Mouse (Mus musculus) intestine, embryonic 16.5 days (tissue): ENCODE measurements around the gene Gtpbp1. TPM values are rescaled to one million over a fixed set of nuclear protein-coding genes. Genes with fewer than 3 reads are reported as not detected.
A peak's percentile ranks its signal among the peaks of the same experiment; 100 is the strongest.

ENCODE experiments used
- ATAC-seq: fragments of 200-750 bp; cut with Nextera tagmentation; 2 replicates; pipeline ENCODE4 v1.8.0; 2017; ENCODE audit warnings: moderate TSS enrichment, moderate library complexity
- H3K27ac ChIP-seq: fragments of 300-500 bp; sonication (generic); 2 replicates; pipeline ENCODE4 v1.5.1; 2014; ENCODE audit warnings: mild to moderate bottlenecking, low read length
- H3K27me3 ChIP-seq: fragments of 300-500 bp; sonication (generic); replicated peaks from 2 replicates; pipeline ENCODE4 v1.6.1; 2014; ENCODE audit warnings: low read length, control low read depth, mixed read lengths; ENCODE audit not compliant: control insufficient read depth, insufficient read depth
- H3K36me3 ChIP-seq: fragments of 300-500 bp; sonication (generic); 2 replicates; pipeline ENCODE4 v1.6.1; 2014; ENCODE audit warnings: low read length, control low read depth; ENCODE audit not compliant: control insufficient read depth, insufficient read depth
- H3K4me1 ChIP-seq: fragments of 300-500 bp; sonication (generic); 2 replicates; pipeline ENCODE4 v1.6.1; 2014; ENCODE audit warnings: low read length, control low read depth, mixed read lengths; ENCODE audit not compliant: control insufficient read depth, insufficient read depth
- H3K4me2 ChIP-seq: fragments of 300-500 bp; sonication (generic); 2 replicates; pipeline ENCODE4 v1.6.1; 2014; ENCODE audit warnings: low read depth, low read length, control low read depth
- H3K4me3 ChIP-seq: fragments of 300-500 bp; sonication (generic); 2 replicates; pipeline ENCODE4 v1.5.1; 2014; ENCODE audit warnings: mild to moderate bottlenecking, low read length
- H3K9ac ChIP-seq: fragments of 300-500 bp; sonication (generic); 2 replicates; pipeline ENCODE4 v1.6.1; 2014; ENCODE audit warnings: low read depth, low read length
- H3K9me3 ChIP-seq: fragments of 300-500 bp; sonication (generic); 2 replicates; pipeline ENCODE4 v1.6.1; 2016; ENCODE audit warnings: low read length, control low read depth; ENCODE audit not compliant: control insufficient read depth
- WGBS: fragments of 180-500 bp; shearing (Covaris S2); extraction: QIAGEN DNeasy Blood & Tissue Kit; methylation state at CpG from one replicate; pipeline ENCODE4 v1.1.7; 2014; 5-methylcytosine and 5-hydroxymethylcytosine counted together
- polyA plus RNA-seq: library from polyadenylated mRNA; unstranded; fragments of >200 nt; fragmentation: Nextera tagmentation; extraction: Ambion mirVana; gene quantifications from 2 replicates; pipeline ENCODE4 v1.2.1, GENCODE M21; 2015

Gtpbp1 gene
- polyA plus RNA-seq, 1 experiment from 2014 or later: 25.3 TPM

DNA sequence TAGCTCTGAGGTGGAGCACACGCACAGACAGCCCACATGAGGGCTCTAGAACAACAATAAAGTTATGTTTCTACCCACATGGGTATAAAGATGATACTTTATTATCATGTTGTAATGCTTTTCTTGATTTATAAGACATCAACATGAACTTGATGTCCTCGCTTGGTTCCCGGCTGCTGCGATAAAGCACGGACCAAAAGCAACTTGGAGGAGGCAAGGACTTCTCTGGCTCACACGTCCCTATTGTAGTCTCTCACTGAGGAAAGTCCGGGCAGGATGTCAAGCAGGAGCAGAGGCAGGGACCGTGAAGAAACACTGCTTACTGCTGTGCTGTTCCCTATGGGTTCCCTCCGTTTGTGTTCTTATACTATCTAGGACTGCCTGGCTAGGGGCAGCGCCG is 53.4 kb downstream of the Gtpbp1 start:
- WGBS: 95% methylated on average over 11 of the region's 11 CpGs
- no peak for ATAC-seq
- Histone ChIP-seq H3K9me3 (no peaks in the 10 kb centered on the region; the same call in 1 of the 2 replicates), H3K4me3 (no peak overlapping the region), H3K9ac (no peak overlapping the region), H3K4me1 (peaks cover 12% of the 10 kb centered on the region), H3K36me3 (no peaks in the 10 kb centered on the region), H3K27me3 (no peaks in the 10 kb centered on the region), H3K4me2 (no peak overlapping the region), H3K27ac (no peak overlapping the region)

DNA sequence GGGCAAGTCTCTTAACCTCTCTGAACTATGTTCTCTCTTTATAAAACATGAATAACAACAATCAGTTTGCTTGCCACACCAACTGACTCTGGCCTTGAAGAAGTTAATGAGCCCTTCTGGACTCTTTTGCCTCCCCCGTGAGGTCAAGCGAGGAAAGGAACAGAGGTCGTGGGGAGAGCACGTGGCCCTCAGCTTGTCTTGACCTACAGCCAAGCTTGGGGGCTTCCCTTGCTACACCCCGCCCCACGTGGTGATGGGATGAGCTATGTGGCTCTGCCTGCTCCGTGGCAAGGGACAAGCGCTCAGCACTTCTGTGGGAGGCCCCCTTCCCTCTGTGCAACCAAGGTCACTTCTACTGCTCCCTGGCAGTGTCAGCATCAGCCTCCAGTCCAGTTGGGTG is 54.1 kb downstream of the Gtpbp1 start:
- no peaks in the 10 kb centered on the region; the same call in 1 of the 2 replicates for H3K9me3 ChIP-seq
- no peak overlapping the region for H3K27ac ChIP-seq
- H3K27me3 ChIP-seq: no peaks in the 10 kb centered on the region
- WGBS: 67% methylated on average over 8 of the region's 8 CpGs
- no peaks in the 10 kb centered on the region for H3K36me3 ChIP-seq
- H3K4me2 ChIP-seq: no peak overlapping the region
- ATAC-seq: no peak
- H3K4me1 ChIP-seq: peaks cover 12% of the 10 kb centered on the region
- no peak overlapping the region for H3K9ac ChIP-seq
- no peak overlapping the region for H3K4me3 ChIP-seq

DNA sequence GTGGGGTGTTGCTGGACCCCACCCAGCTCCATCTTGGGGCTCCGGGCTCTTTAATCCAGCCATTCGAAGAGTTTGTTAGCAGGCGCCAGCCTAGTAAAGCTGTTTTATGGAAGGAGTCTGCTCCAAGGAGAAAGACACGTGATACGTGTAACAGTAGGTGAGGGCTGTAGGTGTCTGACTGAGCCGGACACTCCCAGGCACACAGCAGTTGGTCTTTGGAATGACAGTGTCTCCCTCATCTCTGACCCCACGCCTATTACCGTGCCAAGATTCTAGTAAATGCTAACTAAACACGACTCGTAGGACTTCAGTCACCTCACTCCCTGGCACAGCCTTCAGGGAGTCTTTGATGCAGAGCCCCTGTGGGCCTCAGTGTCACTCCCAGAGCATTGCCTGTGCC is 54.7 kb downstream of the Gtpbp1 start:
- WGBS: 80% methylated on average over 10 of the region's 10 CpGs
- H3K27ac ChIP-seq: no peak overlapping the region
- no peak for ATAC-seq
- no peaks in the 10 kb centered on the region for H3K27me3 ChIP-seq
- no peaks in the 10 kb centered on the region; the same call in 1 of the 2 replicates for H3K9me3 ChIP-seq
- H3K4me2 ChIP-seq: no peak overlapping the region
- H3K4me3 ChIP-seq: no peak overlapping the region
- no peak overlapping the region for H3K9ac ChIP-seq
- H3K4me1 ChIP-seq: peaks cover 12% of the 10 kb centered on the region
- H3K36me3 ChIP-seq: no peaks in the 10 kb centered on the region

DNA sequence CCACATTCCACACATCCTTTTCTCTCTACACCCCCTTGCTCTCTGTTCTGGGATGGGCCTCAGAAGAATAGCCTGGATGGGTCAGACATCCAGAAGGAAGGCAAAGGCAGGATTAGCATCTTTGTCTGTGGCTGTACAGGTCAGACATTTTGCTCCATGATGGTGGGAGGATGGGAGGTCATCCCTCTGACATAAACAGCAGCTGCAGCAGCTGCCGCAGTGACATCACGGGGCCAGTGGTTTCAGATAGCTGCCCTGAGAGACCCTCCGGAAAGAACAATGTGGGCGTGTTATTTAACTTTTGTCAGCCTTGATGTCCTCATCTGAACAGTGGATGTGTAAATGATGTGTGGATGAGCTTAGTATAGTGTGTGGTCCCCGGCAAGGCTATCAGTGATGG is 55.2 kb downstream of the Gtpbp1 start:
- H3K4me1 ChIP-seq: peaks cover 9% of the 10 kb centered on the region
- no peak overlapping the region for H3K4me3 ChIP-seq
- no peaks in the 10 kb centered on the region; the same call in 1 of the 2 replicates for H3K9me3 ChIP-seq
- no peaks in the 10 kb centered on the region for H3K27me3 ChIP-seq
- H3K9ac ChIP-seq: no peak overlapping the region
- ATAC-seq: no peak
- H3K4me2 ChIP-seq: no peak overlapping the region
- WGBS: 88% methylated on average over 5 of the region's 5 CpGs
- H3K27ac ChIP-seq: no peak overlapping the region
- H3K36me3 ChIP-seq: no peaks in the 10 kb centered on the region

DNA sequence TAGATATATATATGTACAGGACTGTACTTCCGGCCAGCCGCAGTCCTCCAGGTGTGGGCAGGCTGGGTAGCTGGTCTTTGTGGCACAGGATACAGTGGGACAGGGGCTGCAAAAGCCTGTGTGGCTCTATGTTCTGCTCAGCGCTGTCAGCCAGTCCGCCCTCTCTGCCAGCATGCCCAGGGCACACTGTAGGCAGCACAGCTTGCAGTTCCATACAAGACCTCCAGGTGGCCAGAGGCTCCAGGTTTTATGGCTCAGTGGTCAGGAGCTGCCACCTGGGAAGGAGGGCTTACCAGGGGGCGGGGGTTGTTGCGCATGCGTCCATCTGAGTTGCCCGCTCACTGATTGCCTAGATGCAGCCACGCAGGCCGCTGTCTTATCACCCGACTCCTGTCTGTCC is 57.4 kb downstream of the Gtpbp1 start:
- WGBS: 54% methylated on average over 11 of the region's 11 CpGs
- ATAC-seq: 0 out of 2 replicates have a peak, but pooled peaks have one; percentile 8
- no peaks in the 10 kb centered on the region; the same call in 1 of the 2 replicates for H3K9me3 ChIP-seq
- no peak overlapping the region for H3K4me3 ChIP-seq
- H3K27ac ChIP-seq: no peak overlapping the region
- H3K9ac ChIP-seq: no peak overlapping the region
- H3K36me3 ChIP-seq: no peaks in the 10 kb centered on the region
- H3K4me2 ChIP-seq: no peak overlapping the region
- no peaks in the 10 kb centered on the region for H3K27me3 ChIP-seq
- no peaks in the 10 kb centered on the region for H3K4me1 ChIP-seq

DNA sequence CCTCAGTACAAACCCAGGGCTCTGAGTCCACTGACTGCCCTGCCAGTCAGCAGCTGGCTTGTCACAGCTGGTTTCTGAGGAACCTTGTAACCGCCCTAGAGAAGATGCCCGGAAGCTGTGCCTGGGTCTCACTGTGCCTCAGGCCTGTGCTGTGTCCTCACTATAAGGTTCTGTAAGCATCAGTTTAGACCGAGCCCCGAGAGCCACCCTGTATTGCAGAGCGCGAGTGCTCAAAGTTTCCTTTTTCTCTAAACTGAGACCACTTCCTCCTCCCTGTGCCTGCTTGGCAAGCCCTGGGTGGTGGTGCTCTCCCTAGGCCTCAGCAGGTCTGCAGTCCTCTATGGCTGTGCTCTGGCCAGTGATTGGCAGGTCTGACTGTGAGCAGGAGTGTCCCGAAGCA is 58.5 kb downstream of the Gtpbp1 start:
- 88% methylated on average over 7 of the region's 7 CpGs for WGBS
- Histone ChIP-seq H3K27me3 (no peaks in the 10 kb centered on the region), H3K4me3 (no peak overlapping the region), H3K9me3 (no peaks in the 10 kb centered on the region; the same call in 1 of the 2 replicates), H3K4me2 (no peak overlapping the region), H3K36me3 (no peaks in the 10 kb centered on the region), H3K27ac (no peak overlapping the region), H3K9ac (no peak overlapping the region), H3K4me1 (no peaks in the 10 kb centered on the region)
- no peak for ATAC-seq

DNA sequence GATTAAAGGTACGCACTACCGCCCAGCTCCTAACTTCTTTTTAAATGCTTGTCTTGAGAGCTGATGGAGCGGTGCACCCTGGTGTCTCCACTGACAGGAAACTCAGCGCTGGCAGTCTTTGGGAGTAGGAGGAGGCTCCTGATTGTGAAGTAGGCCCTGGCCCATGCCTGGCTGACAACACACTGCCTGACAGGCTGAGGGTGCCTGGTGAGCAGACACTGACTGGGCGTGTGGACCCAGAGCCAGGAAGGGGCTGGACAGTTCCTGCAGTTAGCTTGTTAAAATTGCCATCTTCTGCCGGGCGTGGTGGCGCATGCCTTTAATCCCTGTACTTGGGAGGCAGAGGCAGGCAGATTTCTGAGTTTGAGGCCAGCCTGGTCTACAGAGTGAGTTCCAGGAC is 59.6 kb downstream of the Gtpbp1 start:
- ATAC-seq: no peak
- Histone ChIP-seq H3K4me3 (no peak overlapping the region), H3K4me1 (no peaks in the 10 kb centered on the region), H3K36me3 (no peaks in the 10 kb centered on the region), H3K27ac (no peak overlapping the region), H3K4me2 (no peak overlapping the region), H3K9ac (no peak overlapping the region), H3K27me3 (no peaks in the 10 kb centered on the region), H3K9me3 (no peaks in the 10 kb centered on the region)
- 81% methylated on average over 8 of the region's 8 CpGs for WGBS

DNA sequence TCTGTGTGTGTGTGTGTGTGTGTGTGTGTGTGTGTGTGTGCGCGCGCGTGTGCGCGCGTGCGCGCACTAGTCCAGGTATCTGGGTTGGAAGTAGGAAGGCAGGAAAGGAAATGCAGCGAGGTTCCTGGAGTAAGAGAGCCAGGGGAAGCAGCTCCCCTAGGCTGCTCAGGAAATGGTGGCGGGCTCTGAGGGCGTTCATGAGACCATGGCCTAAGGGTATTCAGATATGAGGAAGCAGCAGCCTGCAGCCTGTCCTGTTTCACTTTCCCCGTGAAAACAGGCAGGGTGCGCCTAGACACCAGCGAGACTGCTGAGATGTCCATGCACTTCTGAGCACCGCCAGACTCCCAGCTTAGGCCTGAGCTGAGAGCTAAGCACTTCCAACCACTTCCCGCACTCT is 61.1 kb downstream of the Gtpbp1 start:
- H3K4me1 ChIP-seq: no peaks in the 10 kb centered on the region; the same call in 1 of the 2 replicates
- no peak overlapping the region for H3K4me2 ChIP-seq
- no peak overlapping the region for H3K27ac ChIP-seq
- no peak overlapping the region for H3K9ac ChIP-seq
- H3K9me3 ChIP-seq: no peaks in the 10 kb centered on the region
- no peak overlapping the region for H3K4me3 ChIP-seq
- no peak for ATAC-seq
- no peaks in the 10 kb centered on the region for H3K27me3 ChIP-seq
- WGBS: 86% methylated on average over 17 of the region's 17 CpGs
- no peaks in the 10 kb centered on the region for H3K36me3 ChIP-seq

DNA sequence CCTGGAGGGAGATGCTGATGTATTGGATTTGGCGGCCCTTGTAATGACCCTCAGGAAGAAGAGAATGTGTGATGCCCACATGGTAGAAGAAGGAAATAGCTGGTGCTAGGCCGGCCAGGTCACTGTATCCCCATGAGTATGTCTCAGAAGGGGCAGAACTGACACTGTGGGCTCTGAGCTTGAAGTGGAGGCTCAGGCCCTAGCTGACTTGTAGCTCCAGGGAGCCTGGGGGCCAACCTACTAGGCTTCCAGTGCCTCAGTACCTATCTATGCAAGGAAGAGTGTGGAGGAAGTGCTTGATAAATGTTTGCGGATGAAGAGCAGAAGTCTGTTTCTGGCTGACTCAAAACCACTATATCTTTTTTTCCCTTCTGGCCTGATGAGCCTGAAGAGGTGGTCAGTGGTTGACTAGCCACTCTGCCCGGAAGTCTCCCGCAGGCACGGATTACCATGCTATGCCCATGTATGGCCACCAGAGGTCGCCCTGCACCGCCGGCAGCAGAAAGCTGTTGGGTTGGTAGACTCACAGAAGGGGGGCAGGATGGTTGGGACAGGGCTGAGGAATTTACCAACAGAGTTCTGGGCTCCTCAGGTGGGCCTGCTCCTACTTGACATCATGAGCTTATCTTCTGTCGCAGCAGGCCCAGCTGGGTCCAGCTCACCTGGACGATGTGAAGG is 62.2 kb downstream of the Gtpbp1 start:
- Histone ChIP-seq H3K4me2 (no peak overlapping the region), H3K9ac (no peak overlapping the region), H3K36me3 (no peaks in the 10 kb centered on the region), H3K9me3 (no peaks in the 10 kb centered on the region), H3K27ac (no peak overlapping the region), H3K4me3 (no peak overlapping the region), H3K4me1 (no peaks in the 10 kb centered on the region; the same call in 1 of the 2 replicates), H3K27me3 (no peaks in the 10 kb centered on the region)
- peak; percentile 40; the same call in 1 of the 2 replicates for ATAC-seq
- 24% methylated on average over 11 of the region's 11 CpGs for WGBS

DNA sequence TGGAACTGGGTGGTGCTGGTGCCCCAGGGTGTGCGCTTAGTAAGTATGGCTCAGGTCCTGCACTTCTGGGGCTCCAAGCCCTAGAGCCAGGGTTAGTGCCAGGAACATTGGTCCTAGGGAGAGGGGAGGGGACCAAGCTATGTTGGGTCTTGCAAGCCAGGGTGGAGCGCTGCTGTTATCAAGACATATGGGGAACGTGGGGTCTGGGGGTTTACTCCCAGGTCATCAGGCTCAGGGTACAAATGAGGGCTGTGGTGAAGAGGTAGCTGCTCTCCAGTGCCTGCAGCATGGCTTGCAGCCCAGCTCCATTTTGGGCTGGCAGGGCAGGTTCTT is 62.7 kb downstream of the Gtpbp1 start:
- H3K36me3 ChIP-seq: no peaks in the 10 kb centered on the region
- H3K9ac ChIP-seq: no peak overlapping the region
- no peaks in the 10 kb centered on the region for H3K9me3 ChIP-seq
- no peak overlapping the region for H3K27ac ChIP-seq
- peak; percentile 31; the same call in 1 of the 2 replicates for ATAC-seq
- no peaks in the 10 kb centered on the region for H3K27me3 ChIP-seq
- H3K4me1 ChIP-seq: no peaks in the 10 kb centered on the region; the same call in 1 of the 2 replicates
- H3K4me2 ChIP-seq: no peak overlapping the region
- no peak overlapping the region for H3K4me3 ChIP-seq
- 88% methylated on average over 3 of the region's 3 CpGs for WGBS
